Mouse (Mus musculus) embryonic fibroblast, embryonic 13.5 days (primary cell): Measurements from ENCODE around the gene Tec. TPM values are rescaled to one million over a fixed set of nuclear protein-coding genes. Genes with fewer than 3 reads are reported as not detected.

ENCODE experiments used
- H3K27ac ChIP-seq: 2 replicates; pipeline ENCODE4 v1.5.1; 2012; ENCODE audit warnings: low read length, control low read depth, inconsistent platforms; ENCODE audit not compliant: insufficient read depth
- H3K4me1 ChIP-seq: 2 replicates; pipeline ENCODE4 v1.6.1; 2011; ENCODE audit warnings: low read length; ENCODE audit not compliant: control insufficient read depth, insufficient read depth
- H3K4me3 ChIP-seq: 2 replicates; pipeline ENCODE4 v1.5.1; 2011; ENCODE audit warnings: mild to moderate bottlenecking, control low read depth, low read length; ENCODE audit not compliant: insufficient read depth
- CTCF ChIP-seq: IDR thresholded peaks from 2 replicates; pipeline ENCODE4 v1.5.1; 2011; ENCODE audit warnings: mild to moderate bottlenecking, control low read depth, low read length, moderate library complexity, borderline replicate concordance; ENCODE audit not compliant: insufficient read depth
- POLR2A ChIP-seq: IDR thresholded peaks from 2 replicates; pipeline ENCODE4 v1.6.1; 2011; ENCODE audit warnings: low read depth, mild to moderate bottlenecking, control low read depth, low read length, moderate library complexity
- polyA plus RNA-seq: library from polyadenylated mRNA; stranded (reverse); fragments of >200 nt; gene quantifications from 2 replicates; pipeline ENCODE4 v1.2.4, GENCODE M21; 2011; ENCODE audit warnings: low read depth; ENCODE audit not compliant: missing spikeins, insufficient read length

Gene Tec
- polyA plus RNA-seq, 1 experiment: 9.4 TPM

GRCm38 (mm10) chr5:72776127-72776526, 92.2 kb downstream of the Tec start:
- Histone ChIP-seq H3K4me3 (no peak overlapping the region), H3K4me1 (0 out of 2 replicates have a peak, but pooled peaks cover 4% of the 10 kb centered on the region), H3K27ac (no peak overlapping the region)
- TF ChIP-seq CTCF (no peak), POLR2A (no peak)

DNA sequence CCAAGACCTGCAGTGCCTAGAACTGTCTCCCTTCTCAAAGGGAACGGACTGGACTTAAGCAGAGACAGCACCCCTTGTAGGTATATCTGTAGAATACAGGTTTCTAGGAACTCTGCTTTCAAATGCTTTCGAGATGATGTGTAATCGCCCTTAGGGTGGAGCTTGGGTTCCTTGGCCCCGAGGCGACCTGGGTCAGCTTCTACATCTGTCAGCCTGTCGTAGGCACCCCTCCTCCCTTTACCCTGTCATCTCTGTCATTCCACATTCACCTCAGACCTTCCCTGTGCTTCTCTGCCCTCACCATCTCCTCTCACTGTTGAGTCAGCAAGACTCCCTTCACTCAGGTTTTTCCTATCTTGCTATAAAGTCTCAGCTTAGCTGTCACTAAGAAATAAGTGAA, 98.4 kb downstream of the Tec start:
- Histone ChIP-seq H3K4me3 (no peak overlapping the region), H3K4me1 (0 out of 2 replicates have a peak, but pooled peaks cover 14% of the 10 kb centered on the region), H3K27ac (no peak overlapping the region)
- TF ChIP-seq POLR2A: no peak
- TF ChIP-seq CTCF: no peak

GRCm38 (mm10) chr5:72763546-72763945, 104.7 kb downstream of the Tec start:
- no peak for TF ChIP-seq CTCF
- TF ChIP-seq POLR2A: no peak
- Histone ChIP-seq H3K4me3 (no peak overlapping the region), H3K4me1 (no peaks in the 10 kb centered on the region), H3K27ac (no peak overlapping the region)

GRCm38 (mm10) chr5:72763025-72763424, 105.3 kb downstream of the Tec start:
- no peak overlapping the region for H3K27ac ChIP-seq
- H3K4me1 ChIP-seq: no peaks in the 10 kb centered on the region; the same call in 1 of the 2 replicates
- no peak for TF ChIP-seq CTCF
- TF ChIP-seq POLR2A: no peak
- no peak overlapping the region for H3K4me3 ChIP-seq

GRCm38 (mm10) chr5:72761758-72762157, 106.5 kb downstream of the Tec start:
- TF ChIP-seq CTCF (no peak), POLR2A (no peak)
- Histone ChIP-seq H3K27ac (no peak overlapping the region), H3K4me3 (no peak overlapping the region), H3K4me1 (no peaks in the 10 kb centered on the region; the same call in 1 of the 2 replicates)

DNA sequence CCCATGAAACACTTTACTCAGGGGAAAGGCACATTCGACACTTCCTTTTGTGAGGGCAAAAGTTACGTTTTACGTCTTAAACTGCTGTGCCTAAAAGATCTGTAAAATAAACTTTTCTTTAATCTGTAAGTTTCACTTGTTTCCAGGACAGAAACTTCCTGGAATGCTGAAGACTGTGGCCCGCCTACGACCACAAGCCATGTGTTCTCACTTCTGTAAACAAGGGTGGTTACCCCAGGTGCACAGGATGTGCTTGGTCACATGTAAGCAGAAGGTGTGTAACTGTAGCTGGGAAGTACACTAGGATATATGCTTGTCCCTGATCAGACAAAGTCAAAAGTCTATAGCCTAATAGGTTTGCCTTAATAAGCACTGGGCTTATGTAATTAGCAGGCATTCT, 107.0 kb downstream of the Tec start:
- Histone ChIP-seq H3K27ac (no peak overlapping the region), H3K4me1 (no peaks in the 10 kb centered on the region; the same call in 1 of the 2 replicates), H3K4me3 (no peak overlapping the region)
- no peak for TF ChIP-seq CTCF
- TF ChIP-seq POLR2A: no peak

DNA sequence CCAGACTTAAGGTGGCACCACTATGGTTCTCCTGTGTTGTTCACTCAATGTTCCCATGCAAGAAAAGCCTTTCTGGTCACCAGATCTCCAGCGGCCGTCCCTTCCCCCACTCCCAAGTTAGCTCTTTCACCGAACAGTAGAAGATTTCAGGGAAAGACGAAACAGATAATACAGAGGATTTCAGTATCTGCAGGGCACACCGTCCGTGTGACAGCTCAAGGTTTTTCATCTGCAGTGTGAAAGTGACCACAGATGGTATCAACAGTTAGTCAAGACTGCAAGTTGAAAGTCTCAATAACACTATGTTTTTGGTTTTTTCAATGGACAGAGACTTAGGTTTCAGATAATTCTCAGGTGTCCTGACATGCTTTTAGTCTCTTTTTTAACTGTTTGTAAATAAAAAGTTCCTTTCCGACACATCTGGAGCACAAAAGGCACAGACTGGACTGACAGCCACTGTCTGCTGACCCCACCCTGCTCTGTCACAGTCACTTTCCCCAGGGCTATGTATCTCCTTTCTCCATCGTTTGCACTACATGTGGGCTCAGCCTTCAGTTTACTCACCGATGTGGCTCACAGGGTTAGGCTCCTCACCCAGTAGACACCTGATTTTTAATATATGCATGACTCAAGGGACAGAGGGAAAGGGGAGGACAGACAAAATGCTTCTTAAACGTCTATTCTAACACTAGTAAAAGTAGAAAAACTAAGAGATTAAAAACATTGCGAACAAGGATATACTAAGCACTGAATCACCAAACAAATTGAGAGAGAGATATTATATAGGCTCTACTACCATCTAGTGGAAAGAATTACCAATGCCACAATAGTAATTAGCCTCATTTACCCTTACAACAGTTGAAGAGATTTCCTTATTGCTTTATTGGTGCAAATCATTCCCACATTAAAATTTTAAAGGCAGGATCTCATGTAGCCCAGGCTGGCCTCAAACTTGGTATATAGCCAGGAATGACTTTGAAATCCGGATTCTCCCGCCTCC, 109.1 kb downstream of the Tec start:
- Histone ChIP-seq H3K4me3 (no peak overlapping the region), H3K4me1 (no peaks in the 10 kb centered on the region; the same call in 1 of the 2 replicates)

GRCm38 (mm10) chr5:72757155-72757773, 111.0 kb downstream of the Tec start:
- TF ChIP-seq CTCF (no peak), POLR2A (no peak)
- Histone ChIP-seq H3K4me3 (no peak overlapping the region), H3K4me1 (no peaks in the 10 kb centered on the region; the same call in 1 of the 2 replicates), H3K27ac (no peak overlapping the region)

More for the DNA sequence above, 109.1 kb downstream of the Tec start:
- H3K27ac ChIP-seq: no peak overlapping the region
- TF ChIP-seq POLR2A (no peak), CTCF (no peak)

DNA sequence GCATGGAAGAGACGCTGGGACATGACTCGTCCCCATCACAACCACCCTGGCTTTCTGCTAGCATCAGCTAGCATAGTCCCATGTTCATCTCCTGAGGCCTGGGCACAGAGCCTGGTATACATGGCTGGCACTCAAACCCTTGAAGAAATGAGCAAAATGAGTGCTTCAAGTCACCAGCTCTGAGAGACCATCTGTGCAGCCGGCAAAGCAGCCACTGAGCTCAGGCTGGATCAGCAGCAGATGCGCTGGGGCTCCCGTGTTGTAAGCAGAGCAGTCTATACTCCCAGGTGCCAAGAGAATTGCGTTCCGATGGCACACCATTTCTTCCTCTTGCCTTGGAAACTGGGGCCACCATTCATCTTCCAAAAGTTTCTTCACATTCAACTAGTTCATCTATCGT, 112.3 kb downstream of the Tec start:
- no peak overlapping the region for H3K27ac ChIP-seq
- no peak for TF ChIP-seq CTCF
- TF ChIP-seq POLR2A: no peak
- no peak overlapping the region for H3K4me3 ChIP-seq
- no peaks in the 10 kb centered on the region; the same call in 1 of the 2 replicates for H3K4me1 ChIP-seq

DNA sequence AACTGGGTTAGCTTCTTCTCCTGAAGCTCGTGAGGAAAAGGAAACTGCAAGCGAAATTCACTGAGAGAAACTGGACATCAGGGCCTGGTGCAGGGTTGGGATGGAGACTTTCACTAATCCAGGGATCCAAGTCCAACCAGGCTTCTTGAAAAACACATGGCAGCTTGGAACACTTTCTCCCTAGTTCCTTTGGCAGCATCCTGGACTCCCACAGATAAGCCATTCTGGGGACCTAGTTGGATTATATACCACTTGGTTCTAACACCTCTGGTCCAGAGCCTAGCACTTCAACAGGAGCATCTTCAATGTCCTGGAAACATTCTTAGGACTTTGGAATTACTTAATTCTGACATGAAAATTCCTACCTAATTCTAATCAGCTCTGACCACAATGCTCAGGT, 113.2 kb downstream of the Tec start:
- H3K4me1 ChIP-seq: no peaks in the 10 kb centered on the region; the same call in 1 of the 2 replicates
- no peak for TF ChIP-seq POLR2A
- no peak for TF ChIP-seq CTCF
- no peak overlapping the region for H3K27ac ChIP-seq

DNA sequence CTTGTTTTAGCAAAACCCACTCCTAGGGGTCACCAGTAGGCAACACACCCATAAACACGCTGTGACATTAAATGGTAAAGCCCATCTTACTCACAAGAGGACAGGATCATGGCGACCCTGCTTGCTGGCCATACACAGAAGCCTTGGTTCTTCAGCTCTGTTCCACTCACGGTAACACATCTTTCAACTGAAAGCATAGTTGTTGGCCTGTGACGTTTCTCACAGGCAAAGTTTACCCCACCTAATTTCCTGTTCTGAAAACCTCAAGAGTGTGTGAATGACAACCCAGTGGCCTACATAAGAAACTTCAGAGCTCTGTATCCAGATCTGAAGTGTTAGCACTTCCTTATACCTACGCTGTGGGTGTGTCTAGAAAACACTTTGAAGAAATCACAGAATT, 115.7 kb downstream of the Tec start, which contains the start of gene Txk:
Txk (minus strand) TSS at position 193 of the 400 bp plus-strand sequence.
- no peak for TF ChIP-seq CTCF
- no peak for TF ChIP-seq POLR2A
- H3K27ac ChIP-seq: no peak within 1 kb of the TSS
- no peaks in the 10 kb centered on the region for H3K4me1 ChIP-seq
- no peak within 1 kb of the TSS for H3K4me3 ChIP-seq

More for the DNA sequence above, 113.2 kb downstream of the Tec start:
- no peak overlapping the region for H3K4me3 ChIP-seq
